Mouse (Mus musculus): ENCODE results near the gene Tmem160.

Tmem160 gene

DNA sequence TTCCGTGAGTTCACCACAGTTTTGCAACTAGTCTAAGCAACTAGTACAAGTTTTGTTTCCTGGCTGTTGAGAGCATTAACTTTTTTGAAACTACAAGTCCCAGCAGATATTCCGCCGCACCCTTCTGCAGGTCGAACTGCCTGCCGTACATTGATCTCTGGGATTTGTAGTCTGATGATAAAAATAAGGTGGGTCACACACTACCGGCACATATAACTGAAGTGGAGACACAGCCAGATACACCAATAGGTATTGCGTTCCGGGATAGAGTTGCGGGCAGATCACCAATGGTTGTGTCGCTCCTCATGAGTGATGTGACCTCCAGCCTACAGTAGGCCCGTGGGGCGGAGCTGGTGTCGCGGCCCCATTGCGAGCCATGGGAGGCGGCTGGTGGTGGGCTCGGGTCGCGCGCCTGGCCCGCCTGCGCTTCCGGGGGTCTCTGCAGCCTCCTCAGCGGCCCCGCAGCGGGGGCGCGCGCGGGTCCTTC lies at the start of gene Tmem160:
Gene Tmem160, plus strand, starts transcription at position 193 of the 487 bp plus-strand sequence.
- DNase-seq (ENCODE audit: low spot score in 2 of 2) = peak; percentile 95 to 98

DNA sequence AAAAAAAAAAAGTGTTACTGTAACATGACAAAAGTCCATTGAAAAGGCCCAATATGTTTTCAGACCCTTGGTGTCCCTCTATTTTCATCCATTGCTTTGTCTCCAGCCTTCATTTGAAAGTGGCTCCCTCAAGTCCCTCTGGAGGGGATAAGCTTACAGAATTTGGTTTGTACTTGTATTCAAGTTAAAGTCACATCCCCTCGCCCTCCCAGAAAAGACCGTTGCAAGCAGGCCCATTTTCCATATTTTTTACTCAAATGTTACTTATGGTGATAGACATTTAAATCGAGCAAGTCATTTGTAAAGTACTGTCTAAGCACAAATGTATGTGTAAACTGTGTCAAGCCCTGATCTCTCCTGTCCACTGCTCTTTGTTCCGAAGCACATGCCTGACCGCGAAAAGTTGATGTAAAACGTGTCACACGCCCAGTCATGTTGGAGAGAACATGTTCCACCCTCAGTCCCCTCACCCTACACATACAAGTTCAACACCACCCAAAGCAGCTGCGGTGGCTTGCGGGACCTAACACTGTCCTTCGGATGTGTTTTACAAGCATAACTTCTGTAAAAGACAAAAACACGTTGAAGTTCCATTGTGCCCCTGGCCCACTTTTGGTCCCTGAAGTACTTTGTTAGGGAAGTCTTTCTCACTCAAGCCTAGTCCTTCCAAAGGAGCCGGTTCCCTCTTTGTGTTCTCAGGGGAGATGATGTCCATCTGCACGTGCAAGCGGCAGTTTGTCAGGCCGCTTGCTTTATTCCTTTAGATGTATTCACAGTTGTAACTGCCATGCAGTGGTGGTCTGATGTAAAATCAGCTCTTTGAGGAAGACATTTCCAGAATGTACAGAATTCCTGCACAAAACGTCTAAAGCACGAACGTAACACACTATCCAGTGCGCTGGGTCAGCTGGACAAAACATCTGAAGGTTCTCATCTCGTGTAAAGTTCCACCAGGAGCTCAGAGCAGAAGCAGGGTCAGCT lies 49.3 kb upstream of the Tmem160 start:
- no peak for DNase-seq (ENCODE audit: low spot score in 2 of 2)

DNA sequence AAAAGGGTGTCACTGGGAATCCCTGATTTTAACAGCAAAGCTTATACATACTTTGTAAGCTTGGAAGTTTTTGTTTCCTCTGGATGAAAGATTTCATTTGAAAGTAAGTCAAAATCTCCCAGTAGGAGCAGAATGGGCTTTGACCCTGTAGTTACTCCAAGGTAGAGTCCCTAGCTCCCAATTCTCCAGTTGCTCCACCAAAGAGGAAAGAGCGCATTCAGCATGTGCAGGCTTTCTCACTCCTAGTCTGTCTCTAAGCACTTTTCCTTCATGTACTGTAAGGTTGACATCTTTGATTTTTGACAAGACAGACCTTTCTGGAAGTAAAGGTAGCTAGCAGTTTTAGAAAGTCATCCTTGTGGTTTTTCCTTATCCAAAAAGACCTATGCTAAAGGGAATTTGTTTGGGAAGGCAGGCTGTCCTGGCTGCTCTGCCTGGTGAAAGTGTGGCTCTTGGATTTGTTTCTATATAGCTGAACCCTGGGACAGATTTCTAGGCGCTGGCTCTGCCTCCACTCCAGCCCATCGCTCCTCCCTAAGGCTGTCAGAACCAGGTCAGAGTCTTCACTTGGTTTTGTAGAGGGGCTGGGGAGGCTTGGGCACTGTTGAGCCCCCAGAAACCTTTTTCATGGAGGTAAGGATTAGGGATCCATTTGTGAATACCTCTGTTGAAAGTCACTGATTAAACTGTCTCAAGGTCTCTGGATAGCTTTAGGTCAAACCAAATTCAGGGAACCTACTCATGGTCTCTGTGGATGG lies 48.1 kb upstream of the Tmem160 start:
- DNase-seq (ENCODE audit: low spot score in 2 of 2) = no peak

DNA sequence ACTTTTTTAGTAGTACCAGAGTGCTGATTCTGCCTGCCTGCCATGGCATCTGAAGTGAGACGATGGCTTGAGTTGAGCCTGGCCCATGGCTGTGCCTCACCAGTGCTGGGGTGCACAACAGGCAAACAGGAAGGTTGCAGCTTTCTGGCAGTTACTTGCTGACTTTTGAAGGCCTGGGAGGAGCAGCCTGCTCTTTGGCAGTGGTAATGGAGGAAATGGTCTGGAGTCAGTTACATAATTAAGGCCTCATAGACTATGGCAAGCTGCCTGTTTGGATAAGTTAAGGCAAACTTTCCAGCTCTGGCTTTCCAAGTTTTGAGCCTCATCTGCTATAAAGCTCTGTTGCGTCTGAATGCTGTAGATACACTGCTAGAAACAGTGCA lies 47.5 kb upstream of the Tmem160 start:
- DNase-seq (ENCODE audit: low spot score in 2 of 2) = peak; percentile 88 to 89

DNA sequence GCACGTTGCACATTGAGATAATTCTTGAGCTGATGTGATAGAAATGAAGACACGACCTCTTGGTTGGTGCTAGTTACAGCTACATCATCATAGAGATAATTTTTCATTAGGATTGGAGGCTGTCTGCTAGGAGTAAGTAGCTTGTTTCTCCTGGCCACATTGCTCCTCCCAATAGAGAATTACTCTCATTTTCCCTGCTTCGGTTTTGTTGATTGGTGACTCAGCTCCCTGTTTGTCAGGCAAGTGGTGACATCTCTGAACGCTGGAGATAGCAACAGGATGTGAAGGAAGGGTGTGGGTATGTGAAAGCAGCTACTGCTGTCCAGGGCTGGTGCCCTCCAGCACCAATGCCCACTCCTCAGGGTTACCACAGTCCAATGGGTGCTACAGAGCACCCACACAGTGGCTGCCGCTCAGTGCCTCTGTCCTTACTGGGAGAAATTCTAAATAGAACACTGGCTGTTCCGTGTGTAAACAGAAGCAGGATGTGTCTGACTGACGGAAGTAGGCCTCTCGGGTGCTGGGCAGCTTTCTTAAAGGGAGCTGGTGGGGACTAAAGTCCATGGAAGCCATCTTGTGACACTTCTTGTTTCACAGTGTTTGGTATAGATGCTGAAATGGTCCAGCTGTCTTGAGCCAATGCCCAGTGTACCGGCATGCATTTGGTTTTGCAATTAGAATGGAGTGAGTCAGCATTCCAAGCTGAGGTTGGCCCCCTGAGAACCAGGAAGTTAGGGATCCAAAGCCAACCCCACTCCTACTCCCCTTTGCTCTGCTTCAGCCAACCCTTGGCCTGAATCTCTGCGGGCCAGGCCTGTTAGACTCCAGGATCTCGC lies 46.8 kb upstream of the Tmem160 start:
- peak; percentile 89 for DNase-seq (ENCODE audit: low spot score in 2 of 2)

DNA sequence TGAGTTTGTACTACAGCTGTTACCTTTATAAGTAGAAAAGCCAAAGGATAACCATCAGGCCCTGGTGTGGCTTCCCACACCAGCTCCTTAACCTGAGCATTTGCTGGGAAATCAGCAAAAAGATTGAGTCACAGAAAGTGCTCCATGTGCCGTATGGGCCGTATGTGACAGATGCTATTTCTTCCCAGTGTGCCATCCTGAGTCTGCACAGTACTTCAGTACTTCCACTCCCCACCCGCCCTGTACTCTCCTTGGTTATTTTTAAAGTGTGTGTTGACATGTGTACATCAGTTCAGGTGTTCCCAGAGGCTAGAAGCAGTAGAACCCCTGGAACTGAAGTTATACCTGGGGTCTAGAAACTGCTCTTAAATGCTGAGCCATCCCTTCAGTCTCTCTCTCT lies 45.6 kb upstream of the Tmem160 start:
- DNase-seq (ENCODE audit: low spot score in 2 of 2) = no peak

DNA sequence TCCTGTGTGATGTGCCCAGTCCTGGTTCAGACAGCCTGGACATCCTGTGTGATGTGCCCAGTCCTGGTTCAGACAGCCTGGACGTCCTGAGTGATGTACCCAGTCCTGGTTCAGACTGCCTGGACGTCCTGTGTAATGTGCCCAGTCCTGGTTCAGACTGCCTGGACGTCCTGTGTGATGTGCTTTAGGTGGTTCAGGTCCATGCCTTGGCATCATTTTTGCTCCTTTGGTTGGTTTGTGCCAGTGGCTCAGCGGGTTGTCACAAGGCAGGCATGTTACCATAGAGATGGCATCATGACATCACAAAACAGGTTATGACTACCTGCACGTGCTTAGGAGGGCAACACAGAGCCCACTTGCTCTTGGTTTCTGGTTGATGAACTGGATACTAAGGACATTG lies 41.5 kb upstream of the Tmem160 start:
- no peak for DNase-seq (ENCODE audit: low spot score in 2 of 2)

DNA sequence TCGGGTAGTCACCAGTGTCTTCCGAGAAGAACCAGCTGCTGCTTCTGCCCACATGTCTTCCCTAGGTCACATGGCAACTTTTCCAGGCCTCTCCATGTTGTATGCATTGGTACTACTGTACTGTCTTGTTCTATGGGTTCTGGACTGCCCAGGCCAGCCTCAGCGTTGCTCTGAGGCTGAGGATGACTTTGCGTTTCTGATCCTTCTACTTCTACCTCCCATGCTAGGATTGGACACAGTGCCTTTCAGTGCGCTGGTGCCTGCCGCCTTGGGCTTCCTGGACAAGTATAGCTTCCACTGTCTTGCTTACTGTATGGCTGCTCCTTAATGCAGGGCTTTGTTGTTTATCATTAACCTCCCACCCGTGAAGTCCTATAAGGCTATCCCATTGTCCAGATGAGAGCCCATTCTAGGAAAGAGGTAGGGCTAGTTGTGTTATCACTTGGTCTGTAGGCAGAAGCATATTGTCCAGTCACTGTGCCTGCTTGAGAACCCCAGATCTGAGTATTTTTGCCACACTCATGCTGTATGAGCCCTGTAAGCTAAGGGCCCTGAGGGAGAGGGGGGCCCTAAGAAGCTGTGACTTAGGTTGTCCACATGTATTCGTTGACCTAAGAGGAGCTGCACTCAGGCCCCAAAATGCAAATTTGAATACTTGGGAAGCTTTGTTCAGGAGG lies 40.2 kb upstream of the Tmem160 start:
- DNase-seq (ENCODE audit: low spot score in 2 of 2) = no peak

DNA sequence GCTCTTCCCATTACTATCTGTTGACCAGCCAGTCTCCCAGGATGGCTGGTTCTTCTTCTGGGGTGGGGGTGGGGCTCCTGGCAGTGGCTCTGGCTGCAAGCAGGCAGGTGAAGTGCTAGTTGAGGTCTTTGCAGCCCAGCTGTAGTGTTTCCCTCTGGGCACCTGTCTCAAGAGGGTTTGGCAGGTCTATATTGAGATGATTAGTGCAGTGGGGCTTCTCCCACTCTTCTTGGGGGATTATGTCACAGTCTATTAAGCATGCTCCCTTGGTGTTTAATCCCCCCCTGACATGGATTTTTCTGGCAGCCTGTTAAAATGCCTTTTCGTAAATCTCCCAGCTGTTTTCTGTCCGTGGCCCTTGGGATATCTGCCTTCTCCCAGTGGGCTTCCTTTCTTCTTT lies 39.6 kb upstream of the Tmem160 start:
- DNase-seq (ENCODE audit: low spot score in 2 of 2) = no peak

DNA sequence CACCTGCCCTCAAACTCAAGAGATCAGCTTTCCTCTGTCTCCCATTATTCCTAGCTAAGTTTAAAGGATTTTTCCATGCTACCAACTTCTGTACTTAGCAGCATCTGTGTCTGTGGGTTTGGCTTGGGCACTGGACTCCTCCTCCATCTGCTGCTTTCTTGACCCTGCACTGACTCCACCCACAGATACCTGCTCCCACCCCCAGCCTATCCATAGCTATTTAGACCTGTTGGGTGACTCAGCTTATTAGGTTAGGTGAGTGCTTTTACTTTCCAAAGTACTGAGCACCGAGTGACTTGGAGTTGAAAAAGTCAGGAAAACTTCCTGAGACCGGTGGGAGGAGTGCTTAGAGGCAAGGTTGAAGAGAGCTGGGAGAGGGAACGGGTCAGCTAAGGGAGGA lies 37.2 kb upstream of the Tmem160 start:
- no peak for DNase-seq (ENCODE audit: low spot score in 2 of 2)

DNA sequence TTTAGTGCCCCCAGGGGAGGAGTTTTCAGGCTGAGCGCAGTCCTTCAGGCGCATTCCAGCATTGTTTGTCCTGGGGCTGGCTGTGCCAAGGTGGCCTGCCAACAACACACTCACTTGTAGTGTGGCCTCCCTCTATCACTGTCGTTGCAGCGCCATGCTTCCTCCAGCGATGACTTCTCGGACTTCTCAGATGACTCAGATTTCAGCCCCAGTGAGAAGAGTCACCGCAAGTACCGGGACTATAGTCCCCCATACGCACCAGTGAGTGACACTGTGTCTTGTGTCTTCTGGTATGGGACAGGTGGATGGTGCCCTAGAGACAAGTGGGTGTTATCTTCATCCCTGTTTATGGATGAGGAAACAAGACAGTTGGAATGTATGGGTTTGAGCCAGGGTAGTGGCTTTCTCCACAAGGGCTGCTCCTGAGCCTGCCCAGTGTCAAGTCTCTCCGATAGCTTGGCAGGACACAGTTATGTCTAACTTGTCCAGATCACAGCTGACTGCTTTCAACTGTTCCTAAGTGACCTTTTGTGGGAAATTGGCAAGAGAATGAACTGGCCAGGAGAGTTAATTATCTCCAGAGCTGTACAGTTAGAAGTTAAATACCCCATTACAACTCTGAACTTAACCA lies 35.3 kb upstream of the Tmem160 start:
- peak; percentile 80 to 81 for DNase-seq (ENCODE audit: low spot score in 2 of 2)

DNA sequence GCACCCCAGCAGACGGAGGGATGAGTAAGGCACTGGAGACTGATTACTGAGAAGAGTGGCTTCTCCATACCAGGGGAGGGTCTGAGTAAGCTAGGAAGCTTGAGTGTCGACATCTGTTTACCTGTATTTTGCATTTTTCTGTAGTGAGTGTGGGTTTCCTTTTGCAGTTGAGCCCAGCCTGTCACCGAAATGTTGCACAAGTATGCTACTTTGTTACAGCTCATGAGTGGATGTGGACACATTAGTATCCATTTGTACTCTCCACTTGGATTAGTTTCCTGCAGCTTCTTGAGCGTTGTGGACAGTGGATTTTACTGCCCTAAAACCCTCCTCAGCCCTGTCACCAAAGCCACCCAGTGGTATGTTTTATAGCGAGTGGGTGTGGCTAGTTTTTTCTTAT lies 33.9 kb upstream of the Tmem160 start:
- no peak for DNase-seq (ENCODE audit: low spot score in 2 of 2)

DNA sequence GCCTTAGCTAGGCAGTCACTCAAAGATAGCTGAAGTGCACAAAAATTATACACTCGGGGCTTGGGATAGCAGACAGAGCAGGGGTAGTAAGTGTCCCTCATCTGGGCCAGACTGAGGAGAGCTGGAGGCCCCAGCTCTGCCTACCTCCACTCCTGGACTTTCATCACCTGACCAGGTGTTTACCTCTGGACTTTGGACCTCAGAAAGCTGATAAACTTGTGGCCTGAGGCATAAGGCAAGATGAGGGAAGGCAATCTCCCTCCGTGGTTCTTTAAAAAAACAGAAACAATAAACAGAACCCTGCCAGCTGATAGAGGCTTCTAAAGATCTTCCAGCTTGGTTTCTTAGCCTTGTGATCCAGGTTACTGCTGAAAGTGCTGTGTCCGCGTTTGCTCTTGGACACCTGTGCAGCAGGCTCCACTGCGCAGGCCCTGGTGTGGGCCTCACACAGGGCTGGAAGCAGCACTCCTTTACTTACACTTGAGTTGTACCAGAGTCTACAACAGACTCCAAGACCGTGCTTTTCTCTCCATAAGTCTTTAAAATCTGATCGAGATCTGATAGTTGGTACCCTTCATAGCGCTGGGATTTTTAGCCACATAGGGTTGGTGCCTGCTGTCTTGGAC lies 32.0 kb upstream of the Tmem160 start:
- DNase-seq (ENCODE audit: low spot score in 2 of 2) = no peak

DNA sequence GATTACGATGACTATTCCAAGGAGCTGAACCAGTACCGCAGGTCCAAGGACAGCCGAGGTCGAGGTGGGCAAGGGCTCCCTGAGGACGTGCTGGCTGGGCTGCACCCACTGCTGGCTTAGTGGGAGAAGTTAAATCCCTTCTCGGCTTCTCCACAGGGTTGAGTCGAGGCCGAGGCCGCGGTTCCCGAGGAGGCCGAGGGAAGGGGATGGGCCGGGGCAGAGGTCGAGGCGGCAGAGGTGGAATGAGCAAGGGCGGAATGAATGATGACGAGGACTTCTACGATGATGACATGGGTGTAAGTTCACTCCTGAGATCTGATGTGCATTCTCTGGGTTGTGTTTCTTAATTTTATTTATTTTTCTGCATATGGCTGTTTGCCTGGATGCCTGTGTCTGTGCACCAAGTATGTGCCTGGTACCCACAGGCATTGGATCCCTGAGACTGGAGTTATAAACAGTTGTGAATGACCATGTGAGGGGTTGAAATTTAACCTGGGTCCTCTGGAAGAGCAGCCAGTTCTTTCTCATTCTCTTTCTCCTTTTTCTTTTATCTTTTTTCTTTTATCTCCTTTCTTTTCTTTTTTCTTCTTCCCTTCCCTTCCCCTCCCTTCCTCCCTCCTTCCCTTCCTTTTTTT lies 30.2 kb upstream of the Tmem160 start:
- no peak for DNase-seq (ENCODE audit: low spot score in 2 of 2)

DNA sequence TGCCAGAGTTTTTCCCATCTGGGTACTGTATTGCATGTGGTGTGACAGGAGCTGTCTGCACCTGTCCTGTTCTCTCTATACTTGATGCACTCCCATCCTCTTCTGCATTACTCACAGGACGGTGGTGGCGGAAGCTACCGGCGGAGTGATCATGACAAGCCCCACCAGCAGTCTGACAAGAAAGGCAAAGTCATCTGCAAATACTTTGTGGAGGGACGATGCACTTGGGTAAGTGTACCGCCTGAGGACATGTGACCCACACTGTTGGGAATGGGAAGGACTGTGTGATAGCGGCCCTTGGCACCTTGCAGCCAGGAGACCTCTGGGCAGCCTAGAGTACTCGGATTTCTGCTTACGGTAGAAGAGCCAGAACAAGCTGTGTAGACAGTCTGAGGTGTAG lies 28.8 kb upstream of the Tmem160 start:
- no peak for DNase-seq (ENCODE audit: low spot score in 2 of 2)

DNA sequence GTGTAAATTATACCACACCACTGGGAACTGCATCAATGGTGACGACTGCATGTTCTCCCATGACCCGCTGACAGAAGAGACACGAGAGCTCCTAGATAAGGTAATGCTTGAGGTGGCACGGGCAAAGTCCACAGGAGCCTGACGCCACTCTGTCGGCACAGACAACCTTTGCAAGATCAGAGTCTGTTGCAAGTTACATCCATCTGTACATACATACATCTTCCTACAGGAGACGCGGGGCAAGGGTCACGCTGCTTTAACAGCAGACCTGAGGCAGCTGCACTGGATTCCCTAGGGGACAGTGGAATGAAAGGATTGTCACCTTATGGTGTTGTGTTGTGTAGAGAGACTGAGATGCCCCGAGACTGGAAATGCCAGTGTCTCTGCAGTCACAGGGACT lies 26.9 kb upstream of the Tmem160 start:
- DNase-seq (ENCODE audit: low spot score in 2 of 2) = no peak

DNA sequence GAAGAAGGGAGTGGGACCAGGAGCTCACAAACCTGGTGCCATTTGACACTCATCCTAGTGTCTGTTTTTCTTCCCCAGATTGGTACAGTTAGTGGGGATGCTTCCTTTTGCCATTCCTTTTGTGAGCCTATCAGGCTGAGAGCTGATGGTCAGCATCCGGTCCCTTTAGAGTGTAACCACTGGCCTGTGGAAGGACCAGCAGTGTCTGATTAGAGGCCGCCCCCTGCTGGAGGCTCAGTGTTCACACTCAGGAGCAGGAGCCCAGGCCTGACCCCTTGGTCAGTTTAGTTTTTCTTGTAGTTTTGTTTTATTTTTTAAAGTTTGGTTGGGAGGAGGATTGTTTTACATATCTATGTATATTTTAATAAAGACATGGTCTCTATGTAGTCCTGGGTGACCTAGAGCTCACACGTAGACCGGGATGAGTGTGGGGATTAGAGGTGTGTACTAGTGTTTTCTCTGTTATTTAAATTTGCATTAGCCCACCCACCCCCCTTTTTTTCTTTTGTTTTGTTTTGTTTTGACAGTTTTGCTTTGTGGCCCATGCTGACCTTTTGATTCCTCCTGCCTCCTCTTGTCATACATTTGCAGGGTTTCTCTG lies 26.4 kb upstream of the Tmem160 start:
- DNase-seq (ENCODE audit: low spot score in 2 of 2) = peak; percentile 81 to 82

DNA sequence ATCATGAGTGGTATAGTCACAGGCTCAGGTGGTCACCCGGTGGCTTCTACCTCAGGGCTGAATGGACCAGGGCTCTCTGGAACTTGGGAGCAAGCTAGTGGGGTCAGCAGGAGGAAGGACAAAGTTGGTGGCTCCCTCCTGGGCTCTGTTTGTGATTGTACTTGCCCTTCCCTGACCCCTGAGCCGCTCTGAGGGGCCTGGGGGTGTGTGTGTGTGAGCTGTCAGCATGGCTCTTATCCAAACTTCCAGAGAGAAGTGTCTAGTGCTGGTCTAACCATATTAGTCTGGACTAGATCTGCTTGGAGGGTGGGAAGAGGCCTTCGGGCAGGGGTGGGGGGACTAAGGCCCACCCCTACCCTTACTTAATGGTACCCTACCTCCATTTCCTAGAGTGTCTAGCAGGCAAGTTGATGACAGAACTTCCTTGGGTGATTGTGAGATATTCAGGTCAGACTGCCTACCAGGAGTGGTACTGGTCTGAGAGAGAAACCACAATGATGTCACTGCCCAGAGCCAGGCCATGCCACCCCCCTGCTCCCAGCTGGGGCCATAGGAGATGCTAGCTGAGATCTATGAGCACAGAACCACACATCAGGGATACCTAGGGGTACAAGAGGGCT lies 19.1 kb upstream of the Tmem160 start:
- no peak for DNase-seq (ENCODE audit: low spot score in 2 of 2)

DNA sequence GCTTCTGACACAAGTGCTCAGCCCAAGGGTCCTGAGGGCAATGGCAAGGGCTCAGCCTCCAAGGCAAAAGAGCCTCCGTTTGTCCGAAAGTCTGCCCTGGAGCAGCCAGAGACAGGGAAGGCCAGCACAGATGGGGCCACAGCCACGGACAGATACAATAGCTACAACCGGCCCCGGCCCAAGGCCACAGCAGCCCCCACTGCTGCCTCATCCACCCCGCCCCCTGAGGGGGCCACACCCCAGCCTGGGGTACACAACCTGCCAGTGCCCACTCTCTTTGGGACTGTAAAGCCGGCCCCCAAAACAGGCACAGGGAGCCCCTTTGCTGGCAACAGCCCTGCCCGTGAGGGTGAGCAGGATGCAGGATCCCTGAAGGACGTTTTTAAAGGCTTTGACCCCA lies 17.5 kb upstream of the Tmem160 start:
- no peak for DNase-seq (ENCODE audit: low spot score in 2 of 2)

Measured in heart, adult 9 months (tissue).